Mouse (Mus musculus): ENCODE measurements around the gene Ciart. TPM values are rescaled to one million over a fixed set of nuclear protein-coding genes. Genes with fewer than 3 reads are reported as not detected.
"Not testable (repeated sequence)": the region's sequence is repeated elsewhere in the genome, so short reads cannot be mapped to it uniquely, and the experiment has no call there.

The Ciart gene
- polyA plus RNA-seq, 1 experiment from 2014 or later = 2.7 TPM

DNA sequence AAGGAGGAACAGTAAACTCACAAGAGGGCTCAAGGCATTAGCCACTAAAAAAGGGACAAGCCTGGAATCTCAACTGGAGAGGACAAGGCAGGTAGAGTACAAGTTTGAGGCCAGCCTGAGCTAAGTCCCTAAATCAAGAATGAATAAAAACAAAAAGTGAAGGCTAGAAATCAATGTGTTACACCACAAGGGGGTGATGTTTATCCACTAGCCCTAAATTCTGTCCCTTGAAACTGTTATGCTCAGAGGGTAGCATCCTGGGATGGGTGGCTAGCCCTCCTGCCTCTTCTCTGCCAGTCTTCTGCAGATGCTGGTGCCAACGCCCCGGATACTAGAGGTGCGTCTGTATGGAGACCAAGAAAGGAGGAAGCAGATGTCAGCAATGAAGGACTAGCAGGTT lies 21.7 kb downstream of the Ciart start:
- Histone ChIP-seq H3K4me1 (replicated peaks; ENCODE audit: control insufficient read depth, insufficient read depth, low read length) (0 out of 2 replicates have a peak, but pooled peaks cover 3% of the 10 kb centered on the region), H3K36me3 (replicated peaks; ENCODE audit: control insufficient read depth, insufficient read depth) (peaks cover 13% of the 10 kb centered on the region; the same call in 1 of the 2 replicates), H3K27ac (no peak overlapping the region), H3K4me3 (replicated peaks; ENCODE audit: low read length) (no peak overlapping the region), H3K9ac (no peak overlapping the region), H3K9me3 (ENCODE audit: control insufficient read depth, low read length) (no peaks in the 10 kb centered on the region), H3K27me3 (ENCODE audit: control insufficient read depth, insufficient read depth, low read length) (no peaks in the 10 kb centered on the region), H3K4me2 (replicated peaks) (no peak overlapping the region)
- WGBS = 83% methylated on average over 3 of the region's 3 CpGs
- ATAC-seq (ENCODE audit: low FRiP score) = no peak
- no peak for DNase-seq (ENCODE audit: low spot score)

DNA sequence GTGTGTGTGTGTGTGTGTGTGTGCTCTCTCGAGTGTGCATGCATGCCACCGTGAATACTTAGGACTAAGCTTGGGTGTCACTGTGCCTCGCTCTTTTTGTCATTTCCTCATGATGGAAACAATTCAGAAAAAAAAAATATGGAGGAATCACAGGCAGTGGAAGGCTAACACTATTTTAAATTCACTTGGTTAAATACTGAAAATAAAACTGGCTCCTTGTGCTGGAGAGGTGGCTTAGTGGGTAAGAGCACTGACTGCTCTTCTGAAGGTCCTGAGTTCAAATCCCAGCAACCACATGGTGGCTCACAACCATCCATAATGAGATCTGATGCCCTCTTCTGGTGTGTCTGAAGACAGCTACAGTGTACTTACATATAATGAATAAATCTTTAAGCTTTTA lies 23.8 kb downstream of the Ciart start:
- not testable (repeated sequence) for H3K27ac ChIP-seq; H3K4me2 ChIP-seq (replicated peaks); H3K9me3 ChIP-seq (ENCODE audit: control insufficient read depth, low read length); H3K4me3 ChIP-seq (replicated peaks; ENCODE audit: low read length); H3K9ac ChIP-seq; DNase-seq (ENCODE audit: low spot score); H3K27me3 ChIP-seq (ENCODE audit: control insufficient read depth, insufficient read depth, low read length); H3K36me3 ChIP-seq (replicated peaks; ENCODE audit: control insufficient read depth, insufficient read depth); ATAC-seq (ENCODE audit: low FRiP score)
- peaks cover 11% of the 10 kb centered on the region for H3K4me1 ChIP-seq (replicated peaks; ENCODE audit: control insufficient read depth, insufficient read depth, low read length)
- WGBS = 94% methylated on average over 3 of the region's 3 CpGs

DNA sequence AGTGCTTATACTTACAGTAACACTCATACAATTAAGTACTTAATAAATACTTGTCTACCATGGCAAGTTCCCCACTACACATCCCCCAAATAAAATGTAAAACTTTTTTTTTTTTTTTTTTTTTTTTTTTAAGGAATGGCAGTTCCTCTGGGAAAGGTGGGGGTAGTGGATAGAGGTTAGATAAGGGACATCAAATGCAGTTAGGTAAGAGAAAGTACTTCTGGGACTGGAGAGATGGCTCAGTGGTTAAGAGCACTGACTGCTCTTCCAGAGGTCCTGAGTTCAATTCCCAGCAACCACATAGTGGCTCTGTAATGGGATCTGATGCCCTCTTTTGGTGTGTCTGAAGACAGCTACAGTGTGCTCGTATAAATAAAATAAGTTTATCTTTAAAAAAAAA lies 25.0 kb downstream of the Ciart start:
- not testable (repeated sequence) for H3K4me2 ChIP-seq (replicated peaks); ATAC-seq (ENCODE audit: low FRiP score); H3K27ac ChIP-seq; H3K27me3 ChIP-seq (ENCODE audit: control insufficient read depth, insufficient read depth, low read length); H3K9me3 ChIP-seq (ENCODE audit: control insufficient read depth, low read length); H3K4me3 ChIP-seq (replicated peaks; ENCODE audit: low read length); DNase-seq (ENCODE audit: low spot score); H3K9ac ChIP-seq
- 78% methylated on average over 1 of the region's 1 CpGs for WGBS
- Histone ChIP-seq H3K36me3 (replicated peaks; ENCODE audit: control insufficient read depth, insufficient read depth) (peaks cover 16% of the 10 kb centered on the region), H3K4me1 (replicated peaks; ENCODE audit: control insufficient read depth, insufficient read depth, low read length) (peaks cover 11% of the 10 kb centered on the region)

DNA sequence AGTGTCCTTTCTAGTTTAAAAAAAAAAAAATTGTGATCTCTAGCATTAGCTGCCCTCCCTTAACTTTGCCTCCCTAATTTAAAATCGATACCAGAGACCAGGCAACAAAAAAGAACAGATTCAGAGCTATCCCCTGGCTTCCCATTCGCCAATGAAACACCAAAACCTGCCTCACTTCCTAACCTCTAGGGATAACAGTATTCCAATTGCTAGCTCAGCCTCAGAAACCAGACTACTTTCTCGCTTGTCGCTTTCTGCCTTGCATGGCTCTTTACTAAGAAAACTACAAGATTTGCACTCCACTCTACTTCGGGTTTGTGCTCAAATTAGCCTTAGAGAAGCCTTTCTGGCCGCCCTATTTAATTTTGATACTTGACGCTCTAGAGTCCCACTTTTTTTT lies 25.9 kb downstream of the Ciart start:
- Histone ChIP-seq H3K4me2 (replicated peaks) (peak overlapping the region; percentile 56), H3K9me3 (ENCODE audit: control insufficient read depth, low read length) (no peaks in the 10 kb centered on the region), H3K27me3 (ENCODE audit: control insufficient read depth, insufficient read depth, low read length) (no peaks in the 10 kb centered on the region), H3K36me3 (replicated peaks; ENCODE audit: control insufficient read depth, insufficient read depth) (peaks cover 23% of the 10 kb centered on the region), H3K9ac (peak overlapping the region; percentile 71), H3K4me3 (replicated peaks; ENCODE audit: low read length) (peak overlapping the region; percentile 84), H3K4me1 (replicated peaks; ENCODE audit: control insufficient read depth, insufficient read depth, low read length) (peaks cover 11% of the 10 kb centered on the region), H3K27ac (peak overlapping the region; percentile 40; the same call in 1 of the 2 replicates)
- DNase-seq (ENCODE audit: low spot score) = no peak
- 30% methylated on average over 7 of the region's 7 CpGs for WGBS
- ATAC-seq (ENCODE audit: low FRiP score) = peak; percentile 18; the same call in 1 of the 2 replicates

DNA sequence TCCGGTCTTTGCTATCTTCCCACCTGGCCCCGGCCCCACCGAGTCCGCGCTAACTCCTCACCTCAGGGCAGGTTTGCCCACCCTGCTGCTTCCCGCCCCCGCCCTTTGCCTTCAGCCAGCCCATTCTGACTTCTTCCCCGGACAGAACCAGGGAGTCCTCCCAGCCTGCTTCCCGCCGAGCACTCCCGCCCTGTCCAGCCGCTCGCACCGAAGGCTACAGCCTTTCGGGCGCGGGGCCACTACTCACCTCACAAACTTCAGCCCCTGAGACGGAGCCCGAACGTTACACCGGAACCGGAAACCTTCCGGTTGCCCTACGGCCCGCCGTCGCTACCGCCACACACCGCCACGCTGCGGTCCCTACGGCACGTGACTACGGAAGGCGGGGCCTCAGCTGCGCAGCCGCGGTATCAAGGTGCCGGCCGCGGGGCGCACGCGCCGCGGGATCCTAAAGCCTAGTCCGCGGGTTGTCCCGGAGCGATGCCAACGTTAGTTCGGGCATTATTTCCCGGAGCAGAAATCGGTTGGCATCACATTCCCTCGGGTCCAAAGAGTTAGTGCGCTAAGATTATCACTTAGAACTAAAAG lies 26.5 kb downstream of the Ciart start, which contains the start of gene Prpf3:
Gene Prpf3, minus strand, starts transcription at position 384 of the 588 bp plus-strand sequence.
- H3K36me3 ChIP-seq (replicated peaks; ENCODE audit: control insufficient read depth, insufficient read depth) = peaks cover 28% of the 10 kb centered on the region
- no peaks in the 10 kb centered on the region for H3K27me3 ChIP-seq (ENCODE audit: control insufficient read depth, insufficient read depth, low read length)
- peak within 1 kb of the TSS; percentile 71 for H3K9ac ChIP-seq
- peak; percentile 97 for ATAC-seq (ENCODE audit: low FRiP score)
- H3K9me3 ChIP-seq (ENCODE audit: control insufficient read depth, low read length) = no peaks in the 10 kb centered on the region
- under 1% methylated on average over 56 of the region's 56 CpGs for WGBS
- peak within 1 kb of the TSS; percentile 56 for H3K4me2 ChIP-seq (replicated peaks)
- H3K27ac ChIP-seq = peak within 1 kb of the TSS; percentile 79
- peaks cover 11% of the 10 kb centered on the region for H3K4me1 ChIP-seq (replicated peaks; ENCODE audit: control insufficient read depth, insufficient read depth, low read length)
- peak within 1 kb of the TSS; percentile 84 for H3K4me3 ChIP-seq (replicated peaks; ENCODE audit: low read length)
- peak; percentile 92 for DNase-seq (ENCODE audit: low spot score)

DNA sequence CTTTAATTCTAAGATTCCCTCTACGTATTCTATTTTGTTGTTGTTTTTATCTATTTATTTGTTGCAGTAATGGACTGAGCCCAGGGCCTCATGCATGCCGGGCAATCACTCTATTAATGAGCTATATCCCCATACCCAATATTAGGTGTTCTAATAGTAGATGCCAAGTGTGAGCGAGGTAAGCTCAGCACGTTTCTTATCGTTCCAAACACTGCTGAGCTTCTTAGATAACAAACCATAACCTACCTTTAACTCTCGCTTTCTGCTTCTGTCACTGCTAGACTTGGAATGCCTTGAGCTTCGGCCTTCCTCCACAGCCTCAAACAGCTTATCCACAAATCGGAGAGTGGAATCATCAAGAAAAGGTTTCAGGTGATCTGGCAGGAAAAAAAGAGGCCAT lies 30.7 kb downstream of the Ciart start:
- ATAC-seq (ENCODE audit: low FRiP score) = no peak
- H3K27ac ChIP-seq = no peak overlapping the region
- 98% methylated on average over 8 of the region's 8 CpGs for WGBS
- no peaks in the 10 kb centered on the region for H3K9me3 ChIP-seq (ENCODE audit: control insufficient read depth, low read length)
- no peak for DNase-seq (ENCODE audit: low spot score)
- H3K4me3 ChIP-seq (replicated peaks; ENCODE audit: low read length) = no peak overlapping the region
- peaks cover 11% of the 10 kb centered on the region for H3K4me1 ChIP-seq (replicated peaks; ENCODE audit: control insufficient read depth, insufficient read depth, low read length)
- no peak overlapping the region for H3K9ac ChIP-seq
- H3K27me3 ChIP-seq (ENCODE audit: control insufficient read depth, insufficient read depth, low read length) = no peaks in the 10 kb centered on the region
- H3K36me3 ChIP-seq (replicated peaks; ENCODE audit: control insufficient read depth, insufficient read depth) = peaks cover 71% of the 10 kb centered on the region
- no peak overlapping the region for H3K4me2 ChIP-seq (replicated peaks)

DNA sequence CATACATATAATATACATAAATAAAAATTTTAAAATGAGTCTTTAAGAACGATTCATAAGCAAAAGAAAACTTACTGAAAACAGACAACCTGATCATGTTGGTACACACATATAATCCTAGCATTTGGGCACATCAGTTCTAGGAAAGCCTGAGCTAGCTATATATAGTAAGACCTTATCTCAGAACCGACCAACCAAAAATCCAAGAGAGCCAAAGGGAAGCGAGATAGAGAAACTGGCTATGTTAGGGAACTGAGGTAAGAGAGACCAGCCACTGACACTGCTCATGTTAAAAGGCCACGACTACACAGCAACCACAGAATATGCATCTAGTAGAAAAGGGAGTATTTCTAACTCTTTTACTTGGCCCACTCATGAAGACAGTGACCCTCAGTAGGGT lies 31.4 kb downstream of the Ciart start:
- WGBS = 87% methylated on average over 4 of the region's 4 CpGs
- H3K4me1 ChIP-seq (replicated peaks; ENCODE audit: control insufficient read depth, insufficient read depth, low read length) = peaks cover 8% of the 10 kb centered on the region
- H3K9ac ChIP-seq = no peak overlapping the region
- no peaks in the 10 kb centered on the region for H3K9me3 ChIP-seq (ENCODE audit: control insufficient read depth, low read length)
- no peak for ATAC-seq (ENCODE audit: low FRiP score)
- no peak overlapping the region for H3K27ac ChIP-seq
- H3K36me3 ChIP-seq (replicated peaks; ENCODE audit: control insufficient read depth, insufficient read depth) = peaks cover 78% of the 10 kb centered on the region
- DNase-seq (ENCODE audit: low spot score) = no peak
- H3K4me3 ChIP-seq (replicated peaks; ENCODE audit: low read length) = no peak overlapping the region
- H3K27me3 ChIP-seq (ENCODE audit: control insufficient read depth, insufficient read depth, low read length) = no peaks in the 10 kb centered on the region
- no peak overlapping the region for H3K4me2 ChIP-seq (replicated peaks)

DNA sequence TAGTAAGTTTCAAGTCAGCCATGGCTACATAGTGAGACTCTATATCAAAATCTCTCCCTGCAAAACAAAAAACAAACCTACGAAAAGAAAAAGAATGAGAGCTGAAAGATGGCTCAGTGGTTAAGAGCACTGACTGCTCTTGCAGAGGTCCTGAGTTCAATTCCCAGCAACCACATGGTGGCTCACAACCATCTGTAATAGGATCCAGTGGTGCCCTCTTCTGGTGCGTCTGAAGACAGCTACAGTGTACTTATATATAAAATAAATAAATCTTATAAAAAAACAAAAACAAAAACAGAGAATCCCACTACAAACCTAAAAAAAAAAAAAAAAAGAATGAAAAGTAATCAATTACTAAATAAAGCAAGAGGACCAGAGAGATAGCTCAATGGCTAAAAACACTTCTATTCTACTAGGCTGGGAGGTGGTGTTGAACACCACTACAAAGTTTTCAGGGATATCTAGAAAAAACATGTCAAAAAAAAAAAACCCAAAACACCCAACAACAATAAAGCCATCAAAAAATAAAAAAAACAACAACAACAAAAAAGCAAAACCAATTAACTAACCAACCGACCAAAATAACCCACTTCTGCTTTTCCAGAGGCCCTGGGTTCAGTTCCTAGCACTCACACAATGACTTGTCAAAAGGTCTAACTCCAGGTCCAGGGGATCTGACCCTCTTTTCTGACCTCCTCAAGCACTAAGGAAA lies 39.4 kb downstream of the Ciart start:
- 92% methylated on average over 3 of the region's 3 CpGs for WGBS
- Histone ChIP-seq H3K4me1 (replicated peaks; ENCODE audit: control insufficient read depth, insufficient read depth, low read length) (no peaks in the 10 kb centered on the region), H3K9me3 (ENCODE audit: control insufficient read depth, low read length) (no peaks in the 10 kb centered on the region), H3K27ac (no peak overlapping the region), H3K27me3 (ENCODE audit: control insufficient read depth, insufficient read depth, low read length) (no peaks in the 10 kb centered on the region), H3K9ac (no peak overlapping the region), H3K36me3 (replicated peaks; ENCODE audit: control insufficient read depth, insufficient read depth) (peaks cover 96% of the 10 kb centered on the region), H3K4me3 (replicated peaks; ENCODE audit: low read length) (no peak overlapping the region), H3K4me2 (replicated peaks) (no peak overlapping the region)
- no peak for DNase-seq (ENCODE audit: low spot score)
- ATAC-seq (ENCODE audit: low FRiP score) = no peak

DNA sequence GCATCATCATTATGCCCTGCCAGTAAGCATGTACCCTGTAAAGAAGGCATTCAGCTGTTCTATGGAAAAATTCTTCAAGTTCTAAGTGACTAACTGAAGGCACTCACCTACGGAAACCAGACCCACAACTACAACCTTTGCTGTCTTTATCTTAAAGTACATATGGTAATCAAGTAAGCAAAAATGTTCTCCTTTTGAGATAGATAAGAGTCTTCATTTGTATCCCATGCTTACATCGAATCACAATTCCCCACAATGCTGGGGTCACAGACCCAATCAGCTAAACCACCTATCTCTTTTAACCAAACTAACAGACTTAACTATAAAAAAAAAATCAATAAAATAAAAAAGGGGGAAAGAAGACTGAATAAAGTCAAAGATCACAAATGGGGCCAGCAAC lies 42.8 kb downstream of the Ciart start:
- Histone ChIP-seq H3K27ac (no peak overlapping the region), H3K9me3 (ENCODE audit: control insufficient read depth, low read length) (no peaks in the 10 kb centered on the region), H3K27me3 (ENCODE audit: control insufficient read depth, insufficient read depth, low read length) (no peaks in the 10 kb centered on the region), H3K4me3 (replicated peaks; ENCODE audit: low read length) (no peak overlapping the region), H3K4me2 (replicated peaks) (no peak overlapping the region), H3K4me1 (replicated peaks; ENCODE audit: control insufficient read depth, insufficient read depth, low read length) (no peaks in the 10 kb centered on the region), H3K9ac (no peak overlapping the region), H3K36me3 (replicated peaks; ENCODE audit: control insufficient read depth, insufficient read depth) (peaks cover 92% of the 10 kb centered on the region)
- DNase-seq (ENCODE audit: low spot score) (no peak), ATAC-seq (ENCODE audit: low FRiP score) (no peak)
- 97% methylated on average over 2 of the region's 2 CpGs for WGBS

All from hindbrain, embryonic 14.5 days (tissue).